Mouse (Mus musculus): ENCODE data around the gene Gpx2.
A peak's percentile ranks its signal among the peaks of the same experiment; 100 is the strongest.
"Not testable (repeated sequence)": the region's sequence is repeated elsewhere in the genome, so short reads cannot be mapped to it uniquely, and the experiment has no call there.

Gpx2 gene

GRCm38 (mm10) chr12:76803700-76804252, 8.4 kb upstream of the Gpx2 start:
- DNase-seq, result peak; percentile 30

GRCm38 (mm10) chr12:76803028-76803427, 7.7 kb upstream of the Gpx2 start:
- DNase-seq, result peak; percentile 31

GRCm38 (mm10) chr12:76798008-76798720, 2.8 kb upstream of the Gpx2 start:
- no peak for DNase-seq

DNA sequence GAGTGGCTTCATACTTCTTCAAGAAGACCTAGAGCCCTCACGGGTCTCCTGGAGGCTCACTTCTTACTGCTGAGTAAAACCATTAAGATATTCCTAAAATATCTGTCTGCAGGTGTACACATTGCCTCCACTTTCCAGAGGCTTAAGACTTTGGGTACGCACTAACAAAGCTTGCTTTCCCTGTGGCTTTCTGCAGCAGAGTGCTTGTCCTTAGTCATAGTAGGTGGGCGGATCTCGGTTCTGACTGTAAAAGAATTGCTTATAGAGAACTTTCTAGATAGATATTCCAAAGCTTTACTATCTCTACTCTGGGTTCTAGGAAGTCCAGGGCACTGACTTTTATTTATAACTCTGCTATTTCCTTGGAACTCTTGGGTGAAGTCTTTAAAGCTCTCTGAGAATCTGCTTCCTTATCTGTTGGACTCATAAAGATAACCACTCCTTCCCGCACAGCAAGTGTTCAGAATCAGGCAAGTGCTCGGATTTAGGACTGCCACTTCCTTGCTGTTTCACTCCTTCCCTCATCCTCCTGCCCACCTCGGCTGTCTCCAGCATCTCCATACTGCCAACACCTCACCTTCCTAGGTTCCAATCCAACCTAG, 1.7 kb upstream of the Gpx2 start:
- DNase-seq, result peak; percentile 11

DNA sequence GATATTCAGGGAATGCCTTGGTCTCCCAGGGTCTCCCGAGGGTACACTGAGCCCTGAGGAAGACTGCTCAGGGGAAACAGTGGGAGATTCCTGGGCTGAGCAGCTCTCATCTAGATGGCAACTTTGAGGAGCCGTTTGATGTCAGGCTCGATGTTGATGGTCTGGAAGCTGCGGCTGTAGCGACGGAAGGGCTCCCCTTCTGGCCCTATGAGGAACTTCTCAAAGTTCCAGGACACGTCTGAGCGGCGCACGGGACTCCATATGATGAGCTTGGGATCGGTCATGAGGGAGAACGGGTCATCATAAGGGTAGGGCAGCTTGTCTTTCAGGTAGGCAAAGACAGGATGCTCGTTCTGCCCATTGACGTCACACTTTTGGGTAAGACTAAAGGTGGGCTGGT, 2.8 kb downstream of the Gpx2 start:
- DNase-seq, result not testable (repeated sequence)

GRCm38 (mm10) chr12:76790446-76791084, 4.8 kb downstream of the Gpx2 start:
- DNase-seq, result no peak

DNA sequence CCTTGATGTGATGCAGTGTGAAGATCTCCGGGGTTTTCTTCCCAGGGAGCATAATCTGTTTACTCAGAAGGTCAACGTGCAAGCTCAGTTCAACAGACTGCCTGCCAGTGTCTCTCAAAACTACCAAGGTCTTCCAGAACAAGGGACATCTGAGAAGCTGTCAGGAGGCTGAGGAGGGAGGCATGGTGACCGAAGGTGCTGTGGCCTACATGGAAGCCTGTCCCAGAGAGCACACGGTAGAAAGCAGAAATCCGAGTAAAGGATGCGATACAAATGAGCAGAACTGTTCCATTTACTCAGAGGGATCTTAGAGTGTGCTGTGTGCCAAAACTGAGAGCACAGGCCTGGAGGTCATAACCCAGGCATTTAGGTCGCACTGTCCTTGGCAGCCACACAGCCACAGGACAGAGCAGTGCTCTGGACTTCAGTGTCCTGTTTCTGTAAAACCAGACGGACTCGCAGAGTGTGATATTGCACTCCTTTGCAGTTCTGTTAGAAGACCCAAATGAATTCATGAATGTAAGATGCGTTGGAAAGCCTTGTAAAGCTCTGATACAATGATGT, 11.2 kb downstream of the Gpx2 start:
- no peak for DNase-seq

- no peak for DNase-seq
Observed at GRCm38 (mm10) chr12:76780639-76781468, 14.5 kb downstream of the Gpx2 start.

GRCm38 (mm10) chr12:76779951-76780350, 15.4 kb downstream of the Gpx2 start:
- DNase-seq, result no peak

- no peak for DNase-seq
Observed at GRCm38 (mm10) chr12:76778305-76779083, 16.9 kb downstream of the Gpx2 start.

- no peak for DNase-seq
Observed at GRCm38 (mm10) chr12:76777845-76778244, 17.5 kb downstream of the Gpx2 start.

DNA sequence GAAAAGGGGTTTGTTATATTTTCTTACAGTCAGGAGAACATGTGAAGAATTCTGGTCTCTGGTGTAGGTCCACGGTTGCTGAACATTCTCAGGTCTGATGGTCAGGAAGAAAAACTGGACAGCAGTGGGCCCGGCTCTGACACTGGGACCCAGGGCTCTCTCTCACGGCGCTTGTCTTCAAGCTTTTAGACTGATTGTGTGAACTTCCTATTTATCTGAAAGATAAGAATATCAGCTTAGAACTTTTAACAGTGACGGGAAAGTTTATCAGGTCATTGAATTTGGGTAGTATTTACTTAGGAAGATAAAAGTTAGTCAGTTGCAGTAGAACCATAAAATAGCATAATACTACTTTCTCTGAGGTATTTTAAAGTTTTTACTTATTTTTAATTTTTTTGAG, 18.5 kb downstream of the Gpx2 start:
- no peak for DNase-seq

GRCm38 (mm10) chr12:76775132-76775531, 20.2 kb downstream of the Gpx2 start:
- no peak for DNase-seq

GRCm38 (mm10) chr12:76774652-76775051, 20.7 kb downstream of the Gpx2 start:
- no peak for DNase-seq

GRCm38 (mm10) chr12:76771540-76771939, 23.8 kb downstream of the Gpx2 start:
- DNase-seq, result no peak

DNA sequence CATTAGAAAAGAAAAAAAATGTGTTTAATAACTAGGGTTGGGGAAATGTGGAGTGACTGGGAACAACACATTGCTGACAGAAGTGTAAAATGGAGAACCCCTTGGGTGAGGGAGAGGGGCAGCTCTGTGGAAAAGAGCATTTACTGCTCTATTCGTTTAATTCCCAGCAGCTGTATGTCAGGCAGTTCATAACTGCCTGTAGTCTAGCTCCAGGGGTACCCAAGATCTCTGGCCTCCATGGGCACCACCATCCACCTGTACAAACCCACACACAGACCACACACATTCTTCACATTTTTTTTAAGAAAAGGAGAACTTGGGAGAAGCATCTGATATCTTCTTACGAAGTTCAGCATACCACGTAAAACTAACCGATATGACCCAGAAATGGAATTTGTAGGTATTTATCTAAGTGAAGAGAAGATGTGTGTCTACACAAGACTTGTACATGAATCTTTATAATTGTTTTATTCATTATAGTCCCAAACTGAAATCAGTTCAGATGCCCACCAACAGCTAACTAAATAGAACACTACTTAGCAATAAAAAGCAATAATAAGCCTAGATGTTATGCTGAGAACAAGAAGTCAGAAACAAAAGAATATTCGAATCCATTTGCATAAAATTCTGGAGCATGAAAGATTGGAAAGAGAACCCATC, 24.4 kb downstream of the Gpx2 start:
- DNase-seq, result no peak

- peak; percentile 28 for DNase-seq
Observed at GRCm38 (mm10) chr12:76765901-76766630, 29.3 kb downstream of the Gpx2 start.

DNA sequence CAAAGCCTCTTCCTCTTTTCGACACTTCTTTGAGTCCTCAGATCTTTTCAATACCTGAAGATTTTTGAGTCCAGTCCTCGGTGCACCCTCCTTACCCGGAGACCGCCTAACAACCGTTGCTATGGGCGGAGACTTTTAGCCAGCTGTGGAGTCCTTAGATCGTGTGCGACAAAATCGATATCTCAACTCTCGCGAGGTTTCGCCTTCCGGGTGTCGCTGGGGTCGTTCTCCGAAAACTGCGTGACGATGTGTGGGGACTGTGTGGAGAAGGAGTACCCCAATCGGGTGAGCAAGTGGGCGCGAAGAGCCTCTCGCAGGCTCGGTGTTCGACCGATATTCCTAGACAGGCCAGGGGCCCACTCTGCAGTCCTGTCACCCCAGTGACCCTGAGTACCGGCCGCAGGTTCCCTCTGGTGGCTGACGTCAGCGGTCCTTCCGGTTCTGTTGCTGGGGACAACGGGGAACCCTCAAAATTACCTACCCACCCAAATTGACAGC, 30.0 kb downstream of the Gpx2 start, which contains the start of the genes Churc1 and Fntb:
Gene Churc1, plus strand, starts transcription at position 185 of the 498 bp plus-strand sequence.
Gene Fntb, plus strand, starts transcription at position 236 of the 498 bp plus-strand sequence.
- DNase-seq, result peak; percentile 82

DNA sequence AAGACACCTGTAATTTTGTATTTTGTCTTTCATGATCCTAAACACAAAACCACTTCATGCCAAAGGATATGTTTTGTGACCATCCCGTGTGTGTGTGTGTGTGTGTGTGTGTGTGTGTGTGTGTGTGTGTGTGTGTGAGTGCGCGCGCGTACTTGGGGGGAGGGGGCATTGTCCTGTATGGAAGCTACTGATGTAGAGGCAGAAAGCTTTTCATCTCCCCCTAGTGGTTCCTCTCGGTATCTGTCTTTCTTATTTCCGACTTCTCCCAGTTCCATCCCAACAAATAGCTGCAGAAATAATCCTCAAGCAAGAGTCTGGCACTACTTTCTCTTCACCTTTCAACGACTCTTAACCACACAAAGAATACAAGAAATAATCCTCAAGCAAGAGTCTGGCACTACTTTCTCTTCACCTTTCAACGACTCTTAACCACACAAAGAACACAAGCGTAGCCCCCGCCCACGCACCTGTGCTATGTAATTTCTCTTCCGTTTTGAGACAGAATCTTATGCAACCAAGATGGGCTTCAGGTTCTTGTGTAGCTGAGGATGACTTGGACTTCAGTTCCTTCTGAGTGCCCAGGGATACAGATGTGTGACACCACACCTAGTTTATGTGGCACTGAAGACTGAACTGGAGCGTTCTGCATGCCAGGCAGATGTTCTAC, 42.6 kb downstream of the Gpx2 start:
- DNase-seq, result no peak
